Mouse (Mus musculus) limb, embryonic 10.5 days (tissue): Measurements from ENCODE around the gene Ccm2l. TPM values are rescaled to one million over a fixed set of nuclear protein-coding genes. Genes with fewer than 3 reads are reported as not detected.
A peak's percentile ranks its signal among the peaks of the same experiment; 100 is the strongest.

Experiments
- DNase-seq: peaks from one replicate; pipeline ENCODE4 v3.0.0-alpha.2; 2017; ENCODE audit warnings: low spot score
- H3K27ac ChIP-seq: fragments of 300-500 bp; sonication (generic); 2 replicates; pipeline ENCODE4 v1.5.1; 2016; ENCODE audit warnings: mild to moderate bottlenecking
- H3K27me3 ChIP-seq: fragments of 300-500 bp; sonication (generic); 2 replicates; pipeline ENCODE4 v1.6.1; 2016; ENCODE audit warnings: low read depth, mild to moderate bottlenecking; ENCODE audit not compliant: poor library complexity, severe bottlenecking
- H3K36me3 ChIP-seq: fragments of 300-500 bp; sonication (generic); 2 replicates; pipeline ENCODE4 v1.6.1; 2016; ENCODE audit warnings: mild to moderate bottlenecking, moderate library complexity
- H3K4me1 ChIP-seq: fragments of 300-500 bp; sonication (generic); 2 replicates; pipeline ENCODE4 v1.6.1; 2016
- H3K4me3 ChIP-seq: fragments of 300-500 bp; sonication (generic); 2 replicates; pipeline ENCODE4 v1.5.1; 2016; ENCODE audit warnings: mild to moderate bottlenecking, moderate library complexity
- H3K9me3 ChIP-seq: fragments of 300-500 bp; sonication (generic); replicated peaks from 2 replicates; pipeline ENCODE4 v1.6.1; 2016; ENCODE audit warnings: mild to moderate bottlenecking
- WGBS: fragments of 180-500 bp; shearing (Covaris S2); methylation state at CpG from one replicate; pipeline ENCODE4 v1.1.7; 2016; 5-methylcytosine and 5-hydroxymethylcytosine counted together
- polyA plus RNA-seq: library from polyadenylated mRNA; unstranded; fragments of >200 nt; fragmentation: Nextera tagmentation; extraction: Ambion mirVana; gene quantifications from 2 replicates; pipeline ENCODE4 v1.2.1, GENCODE M21; 2016

Gene Ccm2l
- polyA plus RNA-seq, 1 experiment from 2014 or later, result 1.7 TPM

DNA sequence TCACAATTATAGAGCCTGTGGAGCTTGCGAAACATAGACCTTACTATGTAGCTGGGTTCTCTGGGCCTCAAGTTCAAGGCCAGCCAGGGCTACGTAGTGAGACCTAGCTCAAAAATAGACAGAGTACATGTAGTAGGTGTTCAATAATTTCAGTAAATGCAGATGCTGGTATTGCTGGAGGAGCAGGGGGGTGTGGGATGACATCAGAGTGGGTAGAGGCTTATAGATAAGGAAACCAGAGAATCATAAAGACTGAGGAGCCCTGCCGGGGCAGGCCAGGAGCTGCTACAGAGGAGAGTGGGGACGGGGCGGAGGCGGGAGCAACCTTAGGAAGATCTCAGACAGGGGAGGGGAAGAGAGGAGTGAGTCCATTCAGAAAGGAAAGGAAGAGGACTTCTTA lies 19.8 kb downstream of the Ccm2l start:
- H3K9me3 ChIP-seq, result no peaks in the 10 kb centered on the region
- H3K36me3 ChIP-seq, result no peaks in the 10 kb centered on the region
- H3K4me3 ChIP-seq, result no peak overlapping the region
- no peak overlapping the region for H3K27ac ChIP-seq
- WGBS, result 91% methylated on average over 6 of the region's 6 CpGs
- peaks cover 4% of the 10 kb centered on the region; the same call in 1 of the 2 replicates for H3K4me1 ChIP-seq
- no peaks in the 10 kb centered on the region for H3K27me3 ChIP-seq
- no peak for DNase-seq

DNA sequence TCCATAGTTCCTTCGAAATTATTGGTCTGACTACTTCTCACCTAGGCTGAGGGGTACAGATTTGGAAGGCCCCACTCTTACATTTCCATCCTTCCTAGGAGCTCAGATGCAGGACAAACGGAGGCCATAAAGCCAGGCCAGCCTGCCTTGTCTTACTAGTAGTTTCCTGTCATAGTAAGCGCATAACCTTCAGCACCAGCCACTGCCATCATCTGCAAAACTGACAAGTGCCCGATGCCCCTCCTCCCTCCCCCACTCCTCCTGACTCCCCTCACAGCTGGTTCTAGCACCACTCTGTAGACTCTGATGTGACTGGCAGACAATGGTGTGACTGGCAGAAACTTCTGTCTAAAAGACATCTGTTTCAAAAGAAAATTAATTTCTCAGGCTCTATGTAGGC lies 20.4 kb downstream of the Ccm2l start:
- WGBS, result 89% methylated on average over 4 of the region's 4 CpGs
- H3K36me3 ChIP-seq, result no peaks in the 10 kb centered on the region

GRCm38 (mm10) chr2:153087091-153087490 lies 21.3 kb downstream of the Ccm2l start:
- Histone ChIP-seq H3K4me1 (peaks cover 8% of the 10 kb centered on the region; the same call in 1 of the 2 replicates), H3K27me3 (no peaks in the 10 kb centered on the region), H3K27ac (no peak overlapping the region), H3K9me3 (no peaks in the 10 kb centered on the region), H3K4me3 (no peak overlapping the region), H3K36me3 (no peaks in the 10 kb centered on the region)
- 91% methylated on average over 10 of the region's 10 CpGs for WGBS
- no peak for DNase-seq

More for the DNA sequence above, 20.4 kb downstream of the Ccm2l start:
- Histone ChIP-seq H3K4me3 (no peak overlapping the region), H3K9me3 (no peaks in the 10 kb centered on the region), H3K4me1 (peaks cover 8% of the 10 kb centered on the region; the same call in 1 of the 2 replicates), H3K27ac (no peak overlapping the region), H3K27me3 (no peaks in the 10 kb centered on the region)
- DNase-seq, result no peak

DNA sequence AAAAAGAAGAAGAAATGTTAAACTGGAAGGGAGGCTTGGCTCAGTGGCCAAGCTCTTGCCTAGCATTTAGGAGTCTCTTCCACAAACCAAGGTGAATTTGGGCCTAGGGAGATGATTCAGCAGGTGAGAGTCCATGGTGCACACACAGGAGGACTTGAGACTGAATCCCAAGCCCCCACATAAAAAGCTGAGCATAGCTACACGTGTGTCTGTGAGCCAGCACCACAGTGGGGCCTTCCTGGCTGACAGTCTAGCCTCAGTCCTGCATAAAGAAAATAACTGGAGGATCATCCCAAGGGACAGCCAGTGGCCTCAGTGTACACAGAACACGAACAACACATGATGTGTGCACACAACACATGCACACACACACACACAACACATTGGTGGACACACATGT lies 23.6 kb downstream of the Ccm2l start:
- no peak overlapping the region for H3K4me3 ChIP-seq
- no peak for DNase-seq
- no peaks in the 10 kb centered on the region for H3K27me3 ChIP-seq
- 82% methylated on average over 2 of the region's 2 CpGs for WGBS
- H3K36me3 ChIP-seq, result no peaks in the 10 kb centered on the region
- H3K27ac ChIP-seq, result no peak overlapping the region
- no peaks in the 10 kb centered on the region for H3K9me3 ChIP-seq
- peaks cover 8% of the 10 kb centered on the region; the same call in 1 of the 2 replicates for H3K4me1 ChIP-seq

GRCm38 (mm10) chr2:153090551-153091165 lies 24.9 kb downstream of the Ccm2l start:
- Histone ChIP-seq H3K4me3 (no peak overlapping the region), H3K4me1 (peaks cover 8% of the 10 kb centered on the region; the same call in 1 of the 2 replicates), H3K36me3 (no peaks in the 10 kb centered on the region), H3K27me3 (no peaks in the 10 kb centered on the region), H3K9me3 (no peaks in the 10 kb centered on the region), H3K27ac (no peak overlapping the region)
- no peak for DNase-seq
- WGBS, result 41% methylated on average over 10 of the region's 10 CpGs

- WGBS, result 33% methylated on average over 23 of the region's 23 CpGs
- DNase-seq, result peak; percentile 34
- no peak overlapping the region for H3K27ac ChIP-seq
These were observed 41.5 kb downstream of the Ccm2l start for GRCm38 (mm10) chr2:153107046-153107766.

GRCm38 (mm10) chr2:153107802-153108201 lies 42.0 kb downstream of the Ccm2l start:
- peaks cover 75% of the 10 kb centered on the region for H3K27me3 ChIP-seq
- peaks cover 20% of the 10 kb centered on the region for H3K4me1 ChIP-seq
- H3K4me3 ChIP-seq, result peak overlapping the region; percentile 47
- no peaks in the 10 kb centered on the region for H3K36me3 ChIP-seq
- no peaks in the 10 kb centered on the region for H3K9me3 ChIP-seq
- no peak overlapping the region for H3K27ac ChIP-seq
- WGBS, result 3% methylated on average over 15 of the region's 15 CpGs
- DNase-seq, result no peak

More at GRCm38 (mm10) chr2:153107046-153107766, 41.5 kb downstream of the Ccm2l start:
- Histone ChIP-seq H3K36me3 (no peaks in the 10 kb centered on the region), H3K4me3 (peak overlapping the region; percentile 47), H3K4me1 (peaks cover 20% of the 10 kb centered on the region), H3K27me3 (peaks cover 75% of the 10 kb centered on the region), H3K9me3 (no peaks in the 10 kb centered on the region)

DNA sequence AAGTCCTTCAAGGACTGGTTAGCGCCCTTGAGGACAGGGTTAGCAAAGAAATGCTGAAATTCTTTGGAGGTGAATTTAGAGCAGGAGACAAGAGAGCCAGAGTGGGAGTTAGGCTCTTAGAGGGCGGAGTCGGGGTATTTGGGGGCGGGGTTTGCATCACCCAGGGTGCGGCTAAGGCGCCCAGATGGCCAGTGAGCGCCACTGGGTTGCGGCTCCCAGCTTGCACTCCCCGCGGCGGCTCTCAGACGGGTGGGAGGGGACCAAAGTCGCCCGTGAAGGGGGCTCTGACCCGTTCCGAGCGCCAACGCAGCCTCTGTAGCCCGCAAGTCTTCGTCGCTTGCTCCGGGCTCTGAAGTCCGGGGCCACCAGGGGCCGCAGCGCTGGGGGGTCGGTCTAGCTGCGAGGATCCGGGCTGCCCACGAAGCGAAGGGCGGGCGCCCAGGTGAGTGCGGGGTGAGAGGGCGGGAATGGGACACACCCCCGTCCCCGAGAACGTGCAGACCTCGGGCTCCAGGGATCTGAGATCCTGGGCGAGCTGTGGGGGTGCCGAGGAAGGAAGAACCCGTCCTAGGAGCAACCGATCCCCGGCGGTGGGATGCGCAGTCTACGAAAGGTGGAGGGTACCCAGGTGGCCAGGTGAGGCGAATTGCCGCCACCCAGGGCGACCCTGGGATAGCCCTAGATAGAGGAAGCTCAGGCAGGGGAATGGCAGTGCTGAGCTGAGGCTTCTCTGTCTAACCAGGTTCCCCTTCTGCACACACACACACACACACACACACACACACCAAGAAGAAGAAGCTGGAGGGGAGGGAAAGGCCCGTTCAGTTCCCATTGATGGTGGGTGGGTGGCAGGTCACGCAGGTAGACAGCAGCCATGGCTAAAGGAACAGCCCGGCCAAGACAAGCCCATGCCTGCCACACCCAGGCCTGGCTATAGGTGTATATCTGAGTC lies 42.8 kb downstream of the Ccm2l start, which contains the start of gene Hck:
TSS of gene Hck (plus strand) at position 156 of the 952 bp plus-strand sequence.
- Histone ChIP-seq H3K27me3 (peaks cover 75% of the 10 kb centered on the region), H3K4me3 (peak within 1 kb of the TSS; percentile 47), H3K36me3 (no peaks in the 10 kb centered on the region), H3K4me1 (peaks cover 20% of the 10 kb centered on the region), H3K9me3 (no peaks in the 10 kb centered on the region), H3K27ac (no peak within 1 kb of the TSS)
- DNase-seq, result peak; percentile 50
- 4% methylated on average over 52 of the region's 52 CpGs for WGBS

- 76% methylated on average over 7 of the region's 7 CpGs for WGBS
- Histone ChIP-seq H3K4me3 (no peak overlapping the region), H3K27ac (no peak overlapping the region), H3K27me3 (peaks cover 74% of the 10 kb centered on the region), H3K36me3 (no peaks in the 10 kb centered on the region), H3K4me1 (peaks cover 20% of the 10 kb centered on the region), H3K9me3 (no peaks in the 10 kb centered on the region)
- DNase-seq, result no peak
These were observed 43.8 kb downstream of the Ccm2l start for GRCm38 (mm10) chr2:153109596-153109995.

DNA sequence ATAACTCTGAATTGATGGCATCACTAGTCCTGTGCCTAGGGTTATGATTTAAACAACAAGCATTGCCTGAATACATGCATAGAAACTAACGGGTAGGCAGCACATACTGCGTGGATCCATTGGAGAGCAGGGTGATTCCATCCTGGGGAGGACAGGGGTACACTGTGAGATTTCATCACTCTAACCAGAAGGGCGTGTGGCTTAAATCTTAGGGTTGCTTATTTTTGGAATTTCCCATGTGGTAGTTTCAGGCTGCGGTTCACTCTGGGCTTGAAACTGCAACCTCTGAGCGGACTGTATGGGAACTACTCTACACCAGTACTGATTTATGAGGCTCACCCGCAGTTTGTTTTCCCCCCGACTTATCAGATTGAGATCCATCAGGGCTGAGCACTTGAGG lies 45.5 kb downstream of the Ccm2l start:
- H3K9me3 ChIP-seq, result no peaks in the 10 kb centered on the region
- no peak overlapping the region for H3K27ac ChIP-seq
- H3K27me3 ChIP-seq, result peaks cover 57% of the 10 kb centered on the region
- no peak for DNase-seq
- no peaks in the 10 kb centered on the region for H3K36me3 ChIP-seq
- H3K4me3 ChIP-seq, result no peak overlapping the region
- WGBS, result 86% methylated on average over 7 of the region's 7 CpGs
- peaks cover 20% of the 10 kb centered on the region for H3K4me1 ChIP-seq

- DNase-seq, result no peak
- H3K27me3 ChIP-seq, result peaks cover 13% of the 10 kb centered on the region
- WGBS, result 85% methylated on average over 4 of the region's 4 CpGs
- no peaks in the 10 kb centered on the region for H3K9me3 ChIP-seq
- H3K4me1 ChIP-seq, result no peaks in the 10 kb centered on the region
- no peaks in the 10 kb centered on the region for H3K36me3 ChIP-seq
- H3K27ac ChIP-seq, result no peak overlapping the region
- no peak overlapping the region for H3K4me3 ChIP-seq
These were observed 49.9 kb downstream of the Ccm2l start for GRCm38 (mm10) chr2:153115679-153116081.

- Histone ChIP-seq H3K4me3 (no peak overlapping the region), H3K9me3 (no peaks in the 10 kb centered on the region), H3K27ac (no peak overlapping the region), H3K36me3 (no peaks in the 10 kb centered on the region), H3K27me3 (no peaks in the 10 kb centered on the region), H3K4me1 (no peaks in the 10 kb centered on the region)
- DNase-seq, result no peak
- 81% methylated on average over 7 of the region's 7 CpGs for WGBS
These were observed 51.3 kb downstream of the Ccm2l start for GRCm38 (mm10) chr2:153117051-153117486.
